Mouse (Mus musculus) limb, embryonic 14.5 days (tissue): ENCODE data around the gene Deup1. TPM values are rescaled to one million over a fixed set of nuclear protein-coding genes. Genes with fewer than 3 reads are reported as not detected.

ENCODE experiments used
- ATAC-seq: fragments of 200-750 bp; cut with Nextera tagmentation; 2 replicates; pipeline ENCODE4 v1.8.0; 2017; ENCODE audit warnings: low read depth, moderate number of reproducible peaks, moderate TSS enrichment; ENCODE audit not compliant: low FRiP score
- DNase-seq: peaks from one replicate; pipeline ENCODE4 v3.0.0-alpha.2; 2015; ENCODE audit warnings: low spot score
- H3K27ac ChIP-seq: fragments of 300-500 bp; sonication (generic); replicated peaks from 2 replicates; pipeline ENCODE4 v1.5.1; 2014; ENCODE audit warnings: low read depth, mild to moderate bottlenecking, low read length, moderate library complexity, mixed read lengths
- H3K27me3 ChIP-seq: fragments of 300-500 bp; sonication (generic); 2 replicates; pipeline ENCODE4 v1.6.1; 2014; ENCODE audit warnings: low read length, mixed read lengths; ENCODE audit not compliant: control insufficient read depth, insufficient read depth
- H3K36me3 ChIP-seq: fragments of 300-500 bp; sonication (generic); 2 replicates; pipeline ENCODE4 v1.6.1; 2014; ENCODE audit warnings: mild to moderate bottlenecking, low read length, moderate library complexity, mixed read lengths; ENCODE audit not compliant: control insufficient read depth, insufficient read depth
- H3K4me1 ChIP-seq: fragments of 300-500 bp; sonication (generic); 2 replicates; pipeline ENCODE4 v1.6.1; 2014; ENCODE audit warnings: antibody characterized with exemption, low read length, mixed read lengths; ENCODE audit not compliant: control insufficient read depth, insufficient read depth
- H3K4me2 ChIP-seq: fragments of 300-500 bp; sonication (generic); replicated peaks from 2 replicates; pipeline ENCODE4 v1.6.1; 2014; ENCODE audit warnings: low read depth, mild to moderate bottlenecking, low read length, moderate library complexity; ENCODE audit not compliant: severe bottlenecking
- H3K4me3 ChIP-seq: fragments of 300-500 bp; sonication (generic); replicated peaks from 2 replicates; pipeline ENCODE4 v1.5.1; 2014; ENCODE audit warnings: low read length
- H3K9ac ChIP-seq: fragments of 300-500 bp; sonication (generic); 2 replicates; pipeline ENCODE4 v1.6.1; 2014; ENCODE audit warnings: mild to moderate bottlenecking, low read depth, low read length, moderate library complexity; ENCODE audit not compliant: severe bottlenecking
- H3K9me3 ChIP-seq: fragments of 300-500 bp; sonication (generic); 2 replicates; pipeline ENCODE4 v1.6.1; 2016; ENCODE audit warnings: low read length; ENCODE audit not compliant: control insufficient read depth
- POLR2A ChIP-seq: fragments of 200-500 bp; IDR thresholded peaks from 2 replicates; pipeline ENCODE4 v1.8.0; 2012; ENCODE audit warnings: inconsistent platforms, mild to moderate bottlenecking, moderate library complexity, borderline replicate concordance; ENCODE audit not compliant: insufficient read depth, insufficient read length; ENCODE audit errors: extremely low read depth
- WGBS: fragments of 180-500 bp; shearing (Covaris S2); extraction: QIAGEN DNeasy Blood & Tissue Kit; methylation state at CpG from one replicate; pipeline ENCODE4 v1.1.7; 2014; 5-methylcytosine and 5-hydroxymethylcytosine counted together
- polyA plus RNA-seq, 2 experiments: library from polyadenylated mRNA; depleted of rRNA in 1 of 2; stranded (reverse) in 1 of 2; unstranded in 1 of 2; fragments of >200 nt; fragmentation: Nextera tagmentation in 1 of 2; extraction: Ambion mirVana in 1 of 2; gene quantifications; 2 replicates each; pipeline versions ENCODE4 v1.2.1 to v1.2.3; 2012 to 2014

The Deup1 gene
- polyA plus RNA-seq, 2 experiments, result 0.10 TPM; not detected in 1

GRCm38 (mm10) chr9:15534110-15534509 is 93.6 kb downstream of the Deup1 start:
- no peaks in the 10 kb centered on the region for H3K36me3 ChIP-seq
- no peak for TF ChIP-seq POLR2A
- no peak for ATAC-seq
- H3K27ac ChIP-seq, result no peak overlapping the region
- H3K27me3 ChIP-seq, result no peaks in the 10 kb centered on the region
- no peak overlapping the region for H3K4me2 ChIP-seq
- no peak for DNase-seq
- WGBS, result 92% methylated on average over 2 of the region's 2 CpGs
- no peak overlapping the region for H3K9ac ChIP-seq
- H3K9me3 ChIP-seq, result no peaks in the 10 kb centered on the region
- H3K4me3 ChIP-seq, result no peak overlapping the region
- H3K4me1 ChIP-seq, result peaks cover 9% of the 10 kb centered on the region

- Histone ChIP-seq H3K4me3 (no peak overlapping the region), H3K36me3 (no peaks in the 10 kb centered on the region), H3K4me1 (peaks cover 15% of the 10 kb centered on the region), H3K27me3 (no peaks in the 10 kb centered on the region), H3K4me2 (no peak overlapping the region), H3K9ac (no peak overlapping the region), H3K9me3 (no peaks in the 10 kb centered on the region), H3K27ac (no peak overlapping the region)
- no peak for DNase-seq
- no peak for TF ChIP-seq POLR2A
- ATAC-seq, result no peak
- 65% methylated on average over 11 of the region's 11 CpGs for WGBS
Measured at GRCm38 (mm10) chr9:15533336-15534070, 94.2 kb downstream of the Deup1 start.

DNA sequence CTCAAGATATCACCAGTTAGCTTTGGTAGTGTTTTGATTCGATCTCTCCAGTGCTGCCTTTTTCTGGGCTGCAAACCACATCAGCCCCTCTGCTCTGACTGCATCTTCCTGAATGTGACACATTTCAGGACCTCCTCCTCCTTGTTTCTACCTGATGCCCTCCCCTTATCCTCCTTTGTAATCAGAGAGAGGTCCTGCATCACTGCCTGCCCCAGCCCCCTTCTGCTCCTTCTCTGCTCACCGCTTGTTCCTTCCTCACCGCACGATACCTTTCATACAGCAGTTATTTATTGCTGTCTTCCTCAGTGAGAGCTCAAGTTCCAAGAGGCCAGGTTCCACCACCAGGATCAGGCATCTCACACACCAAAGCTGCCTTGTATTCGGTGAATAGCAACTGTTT is 96.5 kb downstream of the Deup1 start:
- no peak overlapping the region for H3K9ac ChIP-seq
- no peaks in the 10 kb centered on the region for H3K27me3 ChIP-seq
- no peak overlapping the region for H3K4me3 ChIP-seq
- 52% methylated on average over 5 of the region's 5 CpGs for WGBS
- ATAC-seq, result no peak
- no peak overlapping the region for H3K4me2 ChIP-seq
- DNase-seq, result no peak
- H3K27ac ChIP-seq, result no peak overlapping the region
- no peaks in the 10 kb centered on the region for H3K9me3 ChIP-seq
- no peak for TF ChIP-seq POLR2A
- H3K4me1 ChIP-seq, result peaks cover 16% of the 10 kb centered on the region
- H3K36me3 ChIP-seq, result no peaks in the 10 kb centered on the region

- no peak for TF ChIP-seq POLR2A
- no peak overlapping the region; the same call in 1 of the 2 replicates for H3K9ac ChIP-seq
- ATAC-seq (no peak), DNase-seq (no peak)
- no peaks in the 10 kb centered on the region for H3K27me3 ChIP-seq
- H3K4me1 ChIP-seq, result peaks cover 20% of the 10 kb centered on the region
- H3K27ac ChIP-seq, result no peak overlapping the region
- 87% methylated on average over 2 of the region's 2 CpGs for WGBS
- H3K9me3 ChIP-seq, result no peaks in the 10 kb centered on the region
- no peak overlapping the region for H3K4me3 ChIP-seq
- H3K36me3 ChIP-seq, result no peaks in the 10 kb centered on the region
- no peak overlapping the region for H3K4me2 ChIP-seq
Measured at GRCm38 (mm10) chr9:15529965-15530320, 97.8 kb downstream of the Deup1 start.

GRCm38 (mm10) chr9:15529275-15529964 is 98.3 kb downstream of the Deup1 start:
- Histone ChIP-seq H3K27ac (no peak overlapping the region), H3K9ac (no peak overlapping the region; the same call in 1 of the 2 replicates), H3K9me3 (no peaks in the 10 kb centered on the region), H3K4me1 (peaks cover 20% of the 10 kb centered on the region), H3K4me2 (no peak overlapping the region), H3K4me3 (no peak overlapping the region), H3K36me3 (no peaks in the 10 kb centered on the region), H3K27me3 (no peaks in the 10 kb centered on the region)
- DNase-seq (no peak), ATAC-seq (no peak)
- no peak for TF ChIP-seq POLR2A
- 47% methylated on average over 8 of the region's 8 CpGs for WGBS
